Mouse (Mus musculus) liver, postnatal 0 days (tissue): ENCODE results near the gene Adarb1.

ENCODE experiments used
- CTCF ChIP-seq: sonication (generic); IDR thresholded peaks from 2 replicates; pipeline ENCODE4 v1.5.1; 2016; ENCODE audit warnings: antibody characterized with exemption, low read depth
- EP300 ChIP-seq: IDR thresholded peaks from 2 replicates; pipeline ENCODE4 v1.6.1; 2016; ENCODE audit warnings: antibody characterized with exemption, low read depth, mild to moderate bottlenecking

DNA sequence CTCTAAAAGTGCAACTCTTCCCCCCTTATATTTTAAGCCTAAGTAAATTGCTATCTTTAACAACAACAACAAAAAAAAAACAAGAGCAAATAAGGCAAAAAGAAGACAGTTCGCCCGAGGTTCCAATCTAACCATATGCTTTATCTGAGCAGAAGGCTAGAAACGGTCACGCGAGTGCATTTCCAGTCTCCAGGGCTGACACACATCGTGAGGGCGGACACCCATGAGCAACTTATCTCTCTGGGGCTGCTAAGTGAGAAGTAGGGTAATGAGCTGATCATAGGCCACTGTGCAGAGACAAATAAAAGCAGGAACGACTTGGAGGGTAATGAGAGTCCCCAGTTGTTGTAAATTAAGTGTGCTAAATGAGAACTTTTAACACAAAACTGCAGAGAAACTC, 119.4 kb downstream of the Adarb1 start:
- TF ChIP-seq CTCF (no peak), EP300 (no peak)
